Mouse (Mus musculus) macrophage (primary cell): ENCODE results near the gene Lamtor4. TPM values are rescaled to one million over a fixed set of nuclear protein-coding genes. Genes with fewer than 3 reads are reported as not detected.
A peak's percentile ranks its signal among the peaks of the same experiment; 100 is the strongest.

Experiments used
- H3K27ac ChIP-seq: fragments of 350-480 bp; formaldehyde crosslinking; 2 replicates; pipeline ENCODE4 v1.9.0; 2021
- H3K36me3 ChIP-seq: fragments of 350-480 bp; formaldehyde crosslinking; 2 replicates; pipeline ENCODE4 v1.9.0; 2021; ENCODE audit errors: inconsistent target
- H3K4me3 ChIP-seq: fragments of 350-480 bp; formaldehyde crosslinking; 2 replicates; pipeline ENCODE4 v1.9.0; 2021; ENCODE audit errors: inconsistent target
- H3K79me2 ChIP-seq: fragments of 350-480 bp; formaldehyde crosslinking; 2 replicates; pipeline ENCODE4 v1.9.0; 2021; ENCODE audit errors: inconsistent target
- WGBS: methylation state at CpG from one replicate; pipeline ENCODE4 v1.1.7; 2026; ENCODE audit warnings: inconsistent platforms; ENCODE audit not compliant: missing documents; 5-methylcytosine and 5-hydroxymethylcytosine counted together
- polyA plus RNA-seq: library from polyadenylated mRNA; stranded (reverse); fragments of 250-400 nt; gene quantifications from 3 replicates; pipeline ENCODE4 v1.2.4, GENCODE M21; 2018; ENCODE audit warnings: inconsistent platforms

The Lamtor4 gene
- polyA plus RNA-seq, 1 experiment from 2014 or later, result 32.5 TPM

DNA sequence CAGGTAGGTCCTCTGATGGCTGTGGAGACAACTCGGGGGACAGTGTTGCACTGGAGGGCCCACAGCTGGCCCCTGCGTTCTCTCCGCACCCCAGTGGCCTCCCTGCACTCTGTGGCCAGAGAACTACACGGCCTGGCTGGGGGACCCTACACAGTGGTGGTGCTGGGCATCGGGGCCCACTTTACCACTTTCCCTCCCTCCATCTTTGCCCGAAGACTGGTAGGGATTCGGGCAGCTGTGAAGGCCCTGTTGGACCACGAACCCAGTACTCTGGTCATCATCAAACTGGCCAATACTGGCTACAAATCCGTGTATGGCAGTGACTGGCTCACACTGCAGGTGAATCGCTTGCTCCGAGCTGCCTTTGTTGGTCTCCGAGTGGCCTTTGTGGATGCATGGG lies 4.1 kb upstream of the Lamtor4 start:
- no peak overlapping the region for H3K27ac ChIP-seq
- no peak overlapping the region for H3K4me3 ChIP-seq
- peaks cover 6% of the 10 kb centered on the region; the same call in 1 of the 2 replicates for H3K36me3 ChIP-seq
- 92% methylated on average over 12 of the region's 12 CpGs for WGBS
- no peaks in the 10 kb centered on the region for H3K79me2 ChIP-seq

DNA sequence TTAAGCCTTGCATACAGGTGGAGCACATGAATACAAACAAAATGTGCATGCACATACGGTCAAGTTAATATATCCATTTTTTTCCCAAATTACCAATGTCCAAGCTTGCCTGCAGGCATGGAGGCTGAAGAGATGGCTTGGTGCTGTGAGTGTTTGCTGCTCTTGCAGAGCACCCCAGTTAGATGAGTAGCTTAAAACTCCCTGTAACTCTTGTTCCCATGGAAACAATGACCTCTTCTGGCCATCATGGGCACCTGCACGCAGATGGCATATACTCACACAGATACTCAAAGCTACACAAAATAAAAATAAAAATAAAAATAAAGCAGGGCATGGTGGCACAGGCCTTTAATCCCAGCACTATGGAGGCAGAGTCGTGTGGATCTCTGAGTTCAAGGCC lies 2.2 kb upstream of the Lamtor4 start:
- Histone ChIP-seq H3K36me3 (peaks cover 6% of the 10 kb centered on the region; the same call in 1 of the 2 replicates), H3K79me2 (no peaks in the 10 kb centered on the region), H3K27ac (no peak overlapping the region), H3K4me3 (no peak overlapping the region)
- 90% methylated on average over 3 of the region's 3 CpGs for WGBS

DNA sequence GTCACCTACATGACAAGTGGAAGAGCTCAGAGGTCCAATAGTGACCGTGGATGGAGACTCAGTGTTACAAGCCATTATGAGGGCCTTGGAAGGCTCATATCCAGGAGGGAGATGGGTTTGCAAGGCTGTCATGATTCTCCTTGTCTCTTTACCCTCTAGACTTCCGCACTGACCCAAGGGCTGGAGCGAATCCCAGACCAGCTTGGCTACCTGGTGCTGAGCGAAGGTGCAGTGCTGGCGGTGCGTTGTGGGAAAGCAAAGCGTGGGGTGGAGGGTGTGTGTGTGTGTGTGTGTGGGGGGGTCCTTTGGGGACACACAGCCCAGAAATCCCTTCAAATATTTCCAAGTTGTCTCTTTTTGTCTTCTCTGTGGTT lies 799 bp downstream of the Lamtor4 start:
- WGBS, result 5% methylated on average over 7 of the region's 7 CpGs
- Histone ChIP-seq H3K79me2 (peaks cover 24% of the 10 kb centered on the region; the same call in 1 of the 2 replicates), H3K4me3 (peak overlapping the region; percentile 72), H3K36me3 (peaks cover 22% of the 10 kb centered on the region), H3K27ac (peak overlapping the region; percentile 91)

DNA sequence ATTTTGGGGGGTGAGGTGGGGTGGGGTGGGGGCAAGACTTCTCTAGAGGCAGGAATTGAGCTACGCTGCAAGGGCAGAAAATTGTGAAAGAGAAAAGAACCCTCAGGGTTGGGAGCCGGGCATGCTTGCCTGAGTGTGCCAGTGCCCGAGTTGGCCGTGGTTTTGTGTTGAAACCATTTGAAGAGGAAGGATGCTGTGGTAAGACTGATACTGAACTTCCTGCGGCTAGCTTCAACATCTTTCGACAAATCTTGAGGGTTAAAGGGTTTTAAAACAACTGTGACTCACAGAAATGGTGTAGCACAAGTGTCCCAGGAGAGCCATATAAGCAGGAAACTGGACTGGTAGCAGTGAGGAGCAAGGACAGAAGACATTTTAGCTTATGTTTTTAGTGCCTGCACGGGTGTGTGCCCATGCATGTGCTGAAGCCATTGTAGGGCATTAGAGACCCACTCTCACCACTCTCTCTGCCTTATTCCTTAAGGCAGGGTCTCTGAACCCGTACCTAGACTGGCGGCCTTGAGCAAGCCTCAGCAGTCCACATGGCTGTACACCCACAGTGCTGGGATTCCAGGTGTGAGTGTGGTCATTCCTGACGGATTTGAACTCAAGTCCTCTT lies 1.8 kb downstream of the Lamtor4 start:
- Histone ChIP-seq H3K27ac (peak overlapping the region; percentile 91), H3K4me3 (no peak overlapping the region; the same call in 1 of the 2 replicates), H3K36me3 (peaks cover 23% of the 10 kb centered on the region), H3K79me2 (peaks cover 34% of the 10 kb centered on the region; the same call in 1 of the 2 replicates)
- WGBS, result 4% methylated on average over 10 of the region's 10 CpGs

DNA sequence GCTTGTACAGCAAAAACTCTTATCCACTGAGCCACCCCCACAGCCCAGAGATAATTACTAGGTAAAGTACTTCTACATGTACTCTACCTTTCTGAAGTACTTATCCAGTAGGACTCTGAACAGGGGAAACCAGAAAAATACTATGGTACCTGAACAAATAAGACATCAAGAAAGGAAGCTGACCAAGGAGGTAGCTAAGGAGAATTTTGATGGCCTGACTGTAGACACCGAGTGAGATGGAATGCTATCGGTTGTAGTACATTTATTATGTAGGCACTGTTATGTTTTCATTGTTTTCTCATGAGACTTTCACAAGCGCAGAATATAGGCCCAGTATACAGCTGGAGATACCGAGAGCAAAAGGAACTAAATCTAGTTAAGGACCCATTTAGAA lies 2.3 kb downstream of the Lamtor4 start:
- Histone ChIP-seq H3K36me3 (peaks cover 23% of the 10 kb centered on the region), H3K27ac (peak overlapping the region; percentile 91), H3K79me2 (peaks cover 39% of the 10 kb centered on the region; the same call in 1 of the 2 replicates), H3K4me3 (no peak overlapping the region)
- 42% methylated on average over 4 of the region's 4 CpGs for WGBS

DNA sequence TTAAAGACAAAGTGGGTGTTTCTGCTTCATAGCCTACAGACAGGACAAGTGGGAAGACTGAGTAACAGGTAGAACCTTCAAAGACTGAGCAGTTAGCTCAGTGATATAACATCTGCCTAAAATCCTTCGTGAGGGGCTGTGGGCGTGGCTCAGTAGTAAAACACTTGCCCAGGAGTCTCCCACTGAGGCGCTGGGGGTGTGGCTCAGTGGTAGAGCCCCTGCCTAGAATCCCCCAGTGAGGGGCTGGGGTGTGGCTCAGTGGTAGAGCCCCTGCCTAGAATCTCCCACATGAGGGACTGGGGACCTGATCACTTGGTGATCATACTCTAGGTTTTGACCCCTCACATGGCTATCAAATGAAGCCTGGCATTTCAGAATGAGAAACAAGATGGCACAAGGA lies 2.8 kb downstream of the Lamtor4 start:
- H3K79me2 ChIP-seq, result peaks cover 44% of the 10 kb centered on the region
- H3K27ac ChIP-seq, result peak overlapping the region; percentile 91
- H3K4me3 ChIP-seq, result no peak overlapping the region
- WGBS, result 50% methylated on average over 3 of the region's 3 CpGs
- H3K36me3 ChIP-seq, result peaks cover 23% of the 10 kb centered on the region

DNA sequence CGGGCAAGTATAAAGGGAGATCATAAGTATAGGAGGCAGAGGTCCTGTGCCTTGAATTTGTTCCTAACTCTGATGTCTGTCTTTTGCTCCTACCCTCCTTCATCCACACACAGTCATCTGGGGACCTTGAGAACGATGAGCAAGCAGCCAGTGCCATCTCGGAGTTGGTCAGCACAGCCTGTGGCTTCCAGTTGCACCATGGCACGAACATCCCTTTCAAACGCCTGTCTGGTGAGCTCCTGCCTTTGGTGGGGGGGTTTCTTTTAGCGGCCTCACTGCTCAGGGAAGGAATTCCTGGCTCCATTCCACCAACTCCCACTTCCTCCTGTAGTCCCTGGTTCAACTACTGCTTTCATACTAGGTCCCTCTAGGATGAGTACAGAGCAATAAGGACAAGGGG lies 3.3 kb downstream of the Lamtor4 start:
- H3K27ac ChIP-seq, result peak overlapping the region; percentile 91
- WGBS, result 38% methylated on average over 6 of the region's 6 CpGs
- H3K4me3 ChIP-seq, result no peak overlapping the region
- H3K79me2 ChIP-seq, result peaks cover 46% of the 10 kb centered on the region
- peaks cover 23% of the 10 kb centered on the region for H3K36me3 ChIP-seq

DNA sequence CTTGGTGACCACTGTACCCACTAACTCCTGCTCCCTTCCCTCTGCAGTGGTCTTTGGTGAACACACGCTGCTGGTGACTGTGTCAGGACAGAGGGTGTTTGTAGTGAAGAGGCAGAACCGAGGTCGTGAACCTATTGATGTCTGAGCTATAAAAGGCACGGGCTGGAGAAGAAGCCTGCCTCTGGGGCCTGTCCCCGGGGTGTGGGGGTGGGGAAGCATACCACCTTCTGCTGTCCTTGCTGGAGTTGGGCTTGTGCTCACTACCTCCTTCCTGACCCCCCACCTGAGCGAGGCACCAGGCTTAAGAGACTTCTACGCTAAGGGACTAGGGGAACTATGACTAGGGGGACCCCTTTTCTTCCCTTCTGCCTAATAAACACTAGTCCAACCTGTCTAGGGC lies 3.7 kb downstream of the Lamtor4 start:
- H3K4me3 ChIP-seq, result no peak overlapping the region
- WGBS, result 40% methylated on average over 7 of the region's 7 CpGs
- peaks cover 46% of the 10 kb centered on the region for H3K79me2 ChIP-seq
- H3K36me3 ChIP-seq, result peaks cover 23% of the 10 kb centered on the region
- peak overlapping the region; percentile 91; the same call in 1 of the 2 replicates for H3K27ac ChIP-seq

DNA sequence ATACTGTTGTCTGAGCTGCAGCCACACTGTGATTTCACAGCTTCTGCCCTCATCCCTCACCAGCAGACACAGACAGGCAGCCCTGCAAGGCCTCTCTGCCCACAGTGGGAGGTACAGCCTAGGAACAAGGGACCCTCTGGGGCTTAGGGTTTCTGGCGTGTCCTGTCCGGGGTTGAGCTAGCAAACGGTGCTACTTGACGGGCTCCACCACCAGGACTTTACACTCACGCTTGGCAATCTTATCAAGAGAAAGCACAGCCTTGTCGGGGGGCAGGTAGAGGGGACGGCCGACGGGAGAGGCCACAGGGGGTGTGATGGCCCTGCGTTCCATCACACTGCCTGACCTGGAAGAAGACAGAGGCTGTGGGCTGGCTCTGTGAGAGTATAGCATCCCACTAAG lies 4.8 kb downstream of the Lamtor4 start:
- 91% methylated on average over 9 of the region's 10 CpGs for WGBS
- no peak overlapping the region for H3K4me3 ChIP-seq
- peaks cover 46% of the 10 kb centered on the region for H3K79me2 ChIP-seq
- no peak overlapping the region for H3K27ac ChIP-seq
- peaks cover 23% of the 10 kb centered on the region for H3K36me3 ChIP-seq

DNA sequence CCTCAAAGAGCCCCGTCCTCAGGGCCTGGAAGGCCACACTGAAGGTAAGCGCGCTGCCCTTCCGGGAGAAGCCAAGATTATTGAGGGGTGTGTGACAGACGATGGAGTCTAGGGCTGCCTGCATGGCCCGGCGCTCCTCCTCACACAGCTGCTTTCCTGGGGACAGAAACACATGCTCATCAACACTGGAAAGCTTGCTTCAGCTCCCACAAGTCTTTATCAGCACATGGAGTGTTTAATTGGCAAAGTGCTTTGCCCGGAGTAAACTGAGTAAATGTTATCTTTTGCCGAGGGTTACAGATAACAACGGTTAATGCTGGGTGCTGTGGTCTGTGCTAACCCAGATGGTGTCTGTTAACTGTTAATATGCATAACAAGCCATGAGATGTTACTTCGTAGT lies 5.6 kb downstream of the Lamtor4 start:
- WGBS, result 72% methylated on average over 11 of the region's 11 CpGs
- H3K4me3 ChIP-seq, result no peak overlapping the region
- H3K27ac ChIP-seq, result no peak overlapping the region
- H3K36me3 ChIP-seq, result peaks cover 23% of the 10 kb centered on the region
- H3K79me2 ChIP-seq, result peaks cover 46% of the 10 kb centered on the region

DNA sequence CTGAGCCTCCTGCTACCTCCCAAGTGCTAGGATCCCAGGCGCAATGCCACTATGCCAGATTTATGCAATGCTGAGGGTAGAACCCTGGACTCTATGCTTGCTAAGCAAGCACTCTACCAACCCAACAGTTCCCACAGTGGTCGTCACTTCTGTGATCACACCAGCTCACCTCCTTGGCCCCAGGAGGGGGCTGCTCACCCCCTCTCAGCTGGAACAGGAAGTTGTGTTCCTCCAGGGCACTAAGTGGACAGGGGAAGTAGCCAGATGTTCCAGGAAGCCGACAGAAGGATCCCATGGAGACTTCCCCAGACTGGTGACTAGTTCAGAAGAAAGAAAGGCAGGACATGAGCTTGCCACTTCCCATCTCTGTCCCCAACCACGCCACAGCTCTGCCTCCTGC lies 6.7 kb downstream of the Lamtor4 start:
- H3K27ac ChIP-seq, result peak overlapping the region; percentile 78
- peak overlapping the region; percentile 44; the same call in 1 of the 2 replicates for H3K4me3 ChIP-seq
- peaks cover 23% of the 10 kb centered on the region for H3K36me3 ChIP-seq
- 24% methylated on average over 4 of the region's 4 CpGs for WGBS
- H3K79me2 ChIP-seq, result peaks cover 46% of the 10 kb centered on the region

DNA sequence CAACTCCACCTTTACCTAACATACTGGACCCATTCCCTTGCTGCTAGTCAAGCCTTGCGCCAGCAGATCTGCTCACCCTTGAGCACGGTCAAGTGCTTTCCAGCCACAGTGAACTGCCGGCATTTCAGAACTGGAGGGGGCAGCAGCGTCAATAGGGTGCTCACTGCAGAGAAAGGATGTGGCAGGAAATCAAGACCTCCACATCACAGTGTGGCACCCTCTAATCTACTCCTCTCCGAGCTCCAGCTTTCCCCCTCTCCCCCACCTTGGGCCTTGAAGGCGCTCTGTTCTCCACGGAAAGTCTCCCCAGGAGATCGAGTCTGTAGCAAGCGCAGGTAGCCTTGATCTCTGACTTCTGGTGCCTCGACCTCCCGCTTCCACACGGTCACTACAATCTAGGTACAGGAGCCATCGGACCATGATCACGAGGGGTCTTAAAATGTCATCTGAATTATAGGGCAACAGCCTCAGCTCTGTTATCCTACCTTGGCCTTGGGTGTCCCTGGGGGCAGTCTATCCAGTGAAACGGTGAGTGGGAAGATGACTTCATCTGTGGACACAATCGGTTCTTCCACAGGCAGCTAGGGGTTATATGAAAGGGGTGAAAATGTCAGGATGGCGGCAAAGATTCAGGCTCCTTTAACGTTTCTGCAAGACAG lies 7.4 kb downstream of the Lamtor4 start:
- Histone ChIP-seq H3K36me3 (peaks cover 23% of the 10 kb centered on the region), H3K27ac (peak overlapping the region; percentile 78), H3K79me2 (peaks cover 46% of the 10 kb centered on the region), H3K4me3 (peak overlapping the region; percentile 44)
- 21% methylated on average over 18 of the region's 18 CpGs for WGBS

DNA sequence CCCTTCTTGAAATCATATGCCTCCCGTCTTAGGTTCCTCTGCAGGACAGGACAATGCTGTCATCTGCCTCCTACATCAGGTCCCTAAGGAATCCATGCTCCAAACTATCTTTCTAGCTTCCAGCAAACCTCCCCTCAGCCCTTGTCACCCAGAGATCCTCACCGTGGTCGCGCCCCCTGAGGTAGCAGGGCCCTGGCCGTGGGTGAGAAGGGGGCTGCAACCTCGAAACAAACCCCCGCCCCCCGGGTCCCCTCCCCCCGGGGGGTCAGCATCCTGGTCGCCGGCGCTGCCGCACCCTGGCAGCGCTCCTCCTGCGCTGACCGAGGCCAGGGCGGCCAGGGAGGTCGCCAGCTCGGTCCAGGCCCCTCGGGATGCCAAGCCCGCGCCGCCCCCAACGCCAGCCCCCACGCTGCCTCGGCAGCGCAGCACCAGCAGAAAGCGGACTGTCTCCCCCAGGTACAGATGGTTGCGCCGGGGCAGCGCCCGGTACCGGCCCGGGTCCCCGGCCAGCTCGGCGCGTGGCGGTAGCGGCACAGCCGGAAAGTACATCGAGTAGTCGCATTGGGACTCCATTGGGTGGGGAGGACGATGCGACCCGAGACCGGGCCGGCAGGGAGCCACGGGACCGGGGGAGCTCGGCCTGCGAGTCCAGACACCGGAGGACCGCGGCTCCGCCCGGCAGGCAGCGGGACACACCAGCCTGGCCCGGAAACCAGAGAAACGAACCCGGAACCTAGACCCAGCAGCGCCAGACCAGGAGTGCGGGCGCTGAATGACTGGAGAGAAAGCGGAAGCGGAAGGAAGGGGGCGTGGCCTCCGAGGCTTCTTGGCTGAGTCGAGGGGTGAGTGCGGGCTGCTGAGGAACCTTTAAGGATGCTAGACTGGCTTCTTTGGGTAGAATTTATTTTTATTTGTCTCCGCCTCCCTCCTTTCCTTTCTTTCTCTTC lies 8.3 kb downstream of the Lamtor4 start, which contains the start of gene BC037034:
Gene BC037034, minus strand, starts transcription at position 774 of the 947 bp plus-strand sequence.
- peaks cover 46% of the 10 kb centered on the region for H3K79me2 ChIP-seq
- WGBS, result 0% methylated on average over 71 of the region's 71 CpGs
- H3K27ac ChIP-seq, result peak within 1 kb of the TSS; percentile 78
- H3K36me3 ChIP-seq, result peaks cover 20% of the 10 kb centered on the region
- peak within 1 kb of the TSS; percentile 60 for H3K4me3 ChIP-seq

DNA sequence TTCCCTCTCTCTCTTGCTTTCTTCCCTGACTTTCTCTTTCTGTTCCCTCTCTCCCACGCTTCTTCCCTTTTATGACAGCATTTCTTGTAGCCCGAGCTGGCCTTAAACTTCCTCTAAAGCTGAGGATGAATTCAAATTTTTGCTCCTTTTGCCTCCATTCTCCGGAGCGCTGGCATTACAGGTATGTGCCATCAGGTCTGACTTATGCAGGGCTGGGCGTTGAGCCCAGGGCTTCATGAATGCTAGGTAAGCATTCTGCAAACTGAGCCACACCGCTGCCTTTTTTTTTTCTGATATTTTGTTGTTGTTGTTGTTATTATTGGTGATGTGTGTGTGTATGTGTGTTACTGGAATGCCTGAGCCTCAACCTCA lies 8.9 kb downstream of the Lamtor4 start:
- 4% methylated on average over 6 of the region's 6 CpGs for WGBS
- Histone ChIP-seq H3K27ac (peak overlapping the region; percentile 58), H3K4me3 (peak overlapping the region; percentile 60), H3K36me3 (peaks cover 19% of the 10 kb centered on the region), H3K79me2 (peaks cover 41% of the 10 kb centered on the region)
